Mouse (Mus musculus) forebrain, embryonic 16.5 days (tissue): ENCODE results near the gene Vstm4. TPM values are rescaled to one million over a fixed set of nuclear protein-coding genes. Genes with fewer than 3 reads are reported as not detected.

Experiments
- ATAC-seq: fragments of 200-750 bp; cut with Nextera tagmentation; 2 replicates; pipeline ENCODE4 v1.8.0; 2017; ENCODE audit warnings: mild to moderate bottlenecking, moderate library complexity
- H3K27ac ChIP-seq: fragments of 300-500 bp; sonication (generic); 2 replicates; pipeline ENCODE4 v1.5.1; 2014; ENCODE audit warnings: low read length, control low read depth
- H3K27me3 ChIP-seq: fragments of 300-500 bp; sonication (generic); replicated peaks from 2 replicates; pipeline ENCODE4 v1.6.1; 2014; ENCODE audit warnings: low read length; ENCODE audit not compliant: control insufficient read depth, insufficient read depth
- H3K36me3 ChIP-seq: fragments of 300-500 bp; sonication (generic); 2 replicates; pipeline ENCODE4 v1.6.1; 2014; ENCODE audit not compliant: control insufficient read depth, insufficient read depth
- H3K4me1 ChIP-seq: fragments of 300-500 bp; sonication (generic); replicated peaks from 2 replicates; pipeline ENCODE4 v1.6.1; 2014; ENCODE audit warnings: low read length; ENCODE audit not compliant: control insufficient read depth, insufficient read depth
- H3K4me2 ChIP-seq: fragments of 300-500 bp; sonication (generic); 2 replicates; pipeline ENCODE4 v1.6.1; 2014; ENCODE audit warnings: mild to moderate bottlenecking, low read length, control low read depth
- H3K4me3 ChIP-seq: fragments of 300-500 bp; sonication (generic); replicated peaks from 2 replicates; pipeline ENCODE4 v1.5.1; 2014; ENCODE audit warnings: mild to moderate bottlenecking, low read length, control low read depth
- H3K9ac ChIP-seq: fragments of 300-500 bp; sonication (generic); replicated peaks from 2 replicates; pipeline ENCODE4 v1.6.1; 2014; ENCODE audit warnings: low read depth, low read length, control low read depth
- H3K9me3 ChIP-seq: fragments of 300-500 bp; sonication (generic); 2 replicates; pipeline ENCODE4 v1.6.1; 2016; ENCODE audit warnings: low read length; ENCODE audit not compliant: control insufficient read depth
- WGBS: fragments of 180-500 bp; shearing (Covaris S2); extraction: QIAGEN DNeasy Blood & Tissue Kit; methylation state at CpG from one replicate; pipeline ENCODE4 v1.1.7; 2014; 5-methylcytosine and 5-hydroxymethylcytosine counted together
- polyA plus RNA-seq: library from polyadenylated mRNA; unstranded; fragments of >200 nt; fragmentation: Nextera tagmentation; extraction: Ambion mirVana; gene quantifications from 2 replicates; pipeline ENCODE4 v1.2.1, GENCODE M21; 2015

The Vstm4 gene
- polyA plus RNA-seq, 1 experiment from 2014 or later = 6.4 TPM

DNA sequence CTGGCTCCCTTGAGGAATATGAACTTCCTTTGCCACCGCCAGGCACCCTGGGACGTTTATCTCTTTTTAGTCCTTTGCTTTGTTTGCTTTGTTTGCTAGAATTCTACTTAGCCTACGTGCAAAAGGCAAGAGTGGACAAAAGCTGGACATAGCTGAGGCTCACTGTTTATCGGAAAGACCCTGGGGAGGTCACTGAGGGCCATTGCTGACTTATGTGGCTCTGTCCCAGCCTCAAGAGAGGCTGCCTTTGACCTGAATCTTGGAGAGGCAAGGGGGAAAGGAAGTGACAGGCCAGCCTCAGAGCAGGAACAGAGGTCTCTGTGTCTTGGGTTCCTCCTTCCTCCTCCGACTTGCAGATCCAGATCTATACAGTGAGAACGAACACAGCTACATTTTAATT lies 21.0 kb downstream of the Vstm4 start:
- WGBS = 71% methylated on average over 6 of the region's 6 CpGs
- no peak overlapping the region for H3K4me2 ChIP-seq
- H3K27me3 ChIP-seq = no peaks in the 10 kb centered on the region
- no peak overlapping the region for H3K27ac ChIP-seq
- H3K9me3 ChIP-seq = no peaks in the 10 kb centered on the region
- no peaks in the 10 kb centered on the region for H3K36me3 ChIP-seq
- no peaks in the 10 kb centered on the region for H3K4me1 ChIP-seq
- no peak overlapping the region for H3K4me3 ChIP-seq
- no peak overlapping the region for H3K9ac ChIP-seq
- ATAC-seq = no peak

DNA sequence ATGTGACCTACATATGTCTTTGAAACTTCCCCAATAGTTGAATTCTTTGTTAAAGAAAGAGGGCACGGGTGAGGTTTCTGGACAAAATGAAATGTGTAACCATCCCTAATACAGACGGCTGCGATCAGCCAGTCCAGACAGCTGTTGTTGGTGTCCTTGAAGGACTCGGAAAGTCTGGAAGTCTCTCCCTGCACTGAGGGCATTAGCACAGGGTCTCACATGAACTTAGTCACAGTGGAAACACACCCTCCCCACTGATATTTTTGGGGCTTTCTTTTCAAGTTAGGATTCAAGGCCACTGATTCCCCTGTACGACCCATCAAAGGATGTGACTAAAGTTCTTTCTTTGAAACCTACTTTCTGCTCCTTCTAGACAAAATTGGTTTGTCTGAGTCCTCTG lies 23.8 kb downstream of the Vstm4 start:
- no peak for ATAC-seq
- no peaks in the 10 kb centered on the region for H3K9me3 ChIP-seq
- H3K4me2 ChIP-seq = no peak overlapping the region
- H3K4me1 ChIP-seq = no peaks in the 10 kb centered on the region
- H3K36me3 ChIP-seq = no peaks in the 10 kb centered on the region
- 86% methylated on average over 5 of the region's 5 CpGs for WGBS
- no peaks in the 10 kb centered on the region for H3K27me3 ChIP-seq
- H3K9ac ChIP-seq = no peak overlapping the region
- no peak overlapping the region for H3K27ac ChIP-seq
- H3K4me3 ChIP-seq = no peak overlapping the region

DNA sequence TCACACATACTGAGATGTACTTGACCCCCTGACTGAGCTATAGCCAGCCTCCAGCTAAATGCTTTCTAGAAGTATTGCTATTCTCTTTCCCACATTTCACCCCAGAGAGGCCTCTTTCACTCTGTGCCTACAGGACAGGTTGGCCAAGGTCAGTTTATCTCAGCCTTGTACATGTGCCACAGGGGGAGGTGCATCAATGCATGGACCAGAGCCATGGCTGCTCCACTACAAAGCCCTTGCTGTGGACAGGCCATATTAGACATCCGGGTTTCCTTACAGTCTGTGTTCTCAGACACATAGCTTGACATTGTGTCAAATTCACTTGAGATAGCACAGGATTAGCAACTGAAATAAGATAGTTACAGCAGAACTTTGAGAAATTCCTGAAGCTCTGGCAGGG lies 25.1 kb downstream of the Vstm4 start:
- no peaks in the 10 kb centered on the region for H3K4me1 ChIP-seq
- no peak overlapping the region for H3K4me2 ChIP-seq
- H3K36me3 ChIP-seq = no peaks in the 10 kb centered on the region
- H3K27me3 ChIP-seq = no peaks in the 10 kb centered on the region
- no peaks in the 10 kb centered on the region for H3K9me3 ChIP-seq
- no peak overlapping the region for H3K9ac ChIP-seq
- WGBS = 72% methylated on average over 1 of the region's 1 CpGs
- no peak overlapping the region for H3K27ac ChIP-seq
- no peak overlapping the region for H3K4me3 ChIP-seq
- ATAC-seq = no peak

DNA sequence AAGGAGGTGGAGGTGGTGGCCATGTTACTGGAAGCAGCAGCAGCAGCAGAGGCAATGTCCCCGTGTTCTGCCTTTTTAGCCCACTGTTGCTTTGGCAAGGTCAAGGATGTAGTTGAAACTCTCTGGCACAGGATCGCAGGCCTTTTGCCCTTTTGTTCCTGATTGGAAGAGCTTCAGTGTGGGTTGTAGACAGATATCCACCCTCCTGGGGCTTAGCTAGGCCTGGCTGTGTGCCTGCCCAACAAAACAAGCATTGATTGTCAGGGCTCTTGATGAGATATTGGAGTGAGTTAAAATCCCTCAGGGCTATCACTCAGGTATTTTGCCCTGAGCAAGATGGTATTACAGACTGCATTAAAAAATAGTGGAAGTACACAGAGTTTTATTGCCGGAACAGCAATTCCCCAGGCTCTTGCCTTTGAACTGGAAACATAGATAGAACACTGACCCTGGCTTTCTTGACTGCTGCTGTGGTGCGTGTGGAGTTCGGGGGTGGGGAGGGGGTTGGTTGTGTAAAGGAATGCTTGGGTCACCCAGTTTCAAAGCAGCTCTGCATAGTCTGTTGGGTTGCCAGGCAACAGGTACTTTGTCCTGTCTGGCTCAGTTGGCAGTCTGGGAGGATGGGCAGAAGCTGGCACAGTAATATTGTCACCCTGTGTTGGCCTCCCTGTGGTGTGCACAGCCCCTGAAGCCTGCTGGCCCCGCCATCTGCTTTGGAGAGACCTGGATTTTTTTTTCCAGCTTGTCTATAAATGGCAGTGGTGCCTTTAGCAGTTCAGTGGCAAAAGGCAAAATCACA lies 32.5 kb downstream of the Vstm4 start:
- Histone ChIP-seq H3K27ac (no peak overlapping the region), H3K9ac (no peak overlapping the region), H3K9me3 (no peaks in the 10 kb centered on the region), H3K4me1 (peaks cover 11% of the 10 kb centered on the region), H3K4me3 (no peak overlapping the region), H3K4me2 (no peak overlapping the region), H3K36me3 (no peaks in the 10 kb centered on the region), H3K27me3 (no peaks in the 10 kb centered on the region)
- WGBS = 4% methylated on average over 6 of the region's 6 CpGs
- ATAC-seq = peak; percentile 95

DNA sequence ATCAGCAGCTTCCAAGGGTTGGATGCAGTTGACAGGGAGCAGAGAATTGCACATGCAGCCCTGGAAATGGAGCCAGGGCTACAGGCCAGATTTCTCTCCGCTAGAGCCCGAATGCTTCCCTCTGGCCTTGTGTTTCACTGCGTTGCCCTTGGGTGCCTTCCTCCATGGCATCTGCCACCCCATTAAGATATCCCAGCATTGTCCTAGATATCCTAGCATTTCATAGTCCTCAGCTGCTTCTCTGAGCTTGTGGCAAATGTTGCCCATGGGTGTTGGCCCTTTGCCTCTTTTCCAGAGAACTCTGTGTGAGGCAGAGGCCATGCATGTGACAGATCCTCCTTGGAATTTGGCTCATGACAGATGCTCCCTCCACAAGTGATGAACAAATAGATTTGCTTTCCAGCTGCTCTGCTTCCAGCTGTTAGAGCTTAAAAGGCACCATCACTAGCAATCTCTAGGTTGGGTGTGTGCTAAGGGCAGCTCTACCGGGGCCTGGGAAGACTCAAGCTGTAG lies 37.8 kb downstream of the Vstm4 start:
- H3K4me2 ChIP-seq = no peak overlapping the region
- ATAC-seq = no peak
- no peak overlapping the region for H3K27ac ChIP-seq
- H3K4me1 ChIP-seq = peaks cover 4% of the 10 kb centered on the region
- H3K9ac ChIP-seq = no peak overlapping the region
- 76% methylated on average over 4 of the region's 4 CpGs for WGBS
- no peaks in the 10 kb centered on the region for H3K36me3 ChIP-seq
- H3K9me3 ChIP-seq = no peaks in the 10 kb centered on the region
- H3K27me3 ChIP-seq = no peaks in the 10 kb centered on the region
- no peak overlapping the region for H3K4me3 ChIP-seq

DNA sequence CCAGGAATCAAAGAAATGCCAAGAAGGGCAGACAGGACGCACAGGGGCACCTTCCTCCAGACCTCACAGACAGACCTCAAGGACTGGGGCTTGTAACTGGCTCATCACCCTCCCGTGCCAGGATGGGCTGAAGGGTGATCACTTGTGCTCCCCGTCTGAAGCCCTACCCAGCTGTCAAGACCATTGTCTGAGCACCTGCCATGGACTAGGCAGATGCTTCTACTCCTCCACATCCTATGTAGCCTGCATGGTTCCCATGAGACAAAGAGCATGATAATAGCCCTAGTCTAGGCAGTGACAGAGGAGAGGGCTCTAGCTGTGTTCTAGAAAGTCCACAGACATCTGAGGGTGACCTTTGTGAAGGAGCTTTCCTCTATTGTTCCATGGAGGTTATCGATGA lies 38.3 kb downstream of the Vstm4 start:
- Histone ChIP-seq H3K27ac (no peak overlapping the region), H3K36me3 (no peaks in the 10 kb centered on the region), H3K9ac (no peak overlapping the region), H3K4me1 (0 out of 2 replicates have a peak, but pooled peaks cover under 1% of the 10 kb centered on the region), H3K4me3 (no peak overlapping the region), H3K4me2 (no peak overlapping the region), H3K27me3 (no peaks in the 10 kb centered on the region), H3K9me3 (no peaks in the 10 kb centered on the region)
- WGBS = 91% methylated on average over 4 of the region's 4 CpGs
- ATAC-seq = no peak

DNA sequence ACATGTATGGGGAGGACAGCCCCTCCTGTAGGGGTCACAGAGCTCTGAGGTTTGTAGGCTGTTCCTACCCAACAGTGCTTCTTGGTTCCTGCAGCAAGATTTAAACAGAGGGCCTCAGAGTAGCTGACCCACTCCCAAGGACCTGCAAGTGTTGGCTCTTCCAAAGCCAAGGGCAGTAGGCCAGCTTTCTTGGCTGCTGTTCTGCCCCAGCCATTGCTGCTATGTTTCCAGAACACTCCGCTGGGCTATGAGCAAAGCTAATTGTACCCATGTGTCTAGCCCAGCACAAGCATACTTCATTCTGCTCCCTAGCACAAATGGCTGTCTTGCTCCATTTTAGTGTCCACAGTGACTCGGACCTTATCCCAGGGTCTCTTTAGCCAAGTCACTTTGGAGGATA lies 40.3 kb downstream of the Vstm4 start:
- Histone ChIP-seq H3K4me3 (no peak overlapping the region), H3K4me1 (no peaks in the 10 kb centered on the region), H3K4me2 (no peak overlapping the region), H3K9ac (no peak overlapping the region), H3K36me3 (no peaks in the 10 kb centered on the region), H3K27ac (no peak overlapping the region), H3K9me3 (no peaks in the 10 kb centered on the region), H3K27me3 (no peaks in the 10 kb centered on the region)
- no peak for ATAC-seq
- WGBS = 98% methylated on average over 2 of the region's 2 CpGs

DNA sequence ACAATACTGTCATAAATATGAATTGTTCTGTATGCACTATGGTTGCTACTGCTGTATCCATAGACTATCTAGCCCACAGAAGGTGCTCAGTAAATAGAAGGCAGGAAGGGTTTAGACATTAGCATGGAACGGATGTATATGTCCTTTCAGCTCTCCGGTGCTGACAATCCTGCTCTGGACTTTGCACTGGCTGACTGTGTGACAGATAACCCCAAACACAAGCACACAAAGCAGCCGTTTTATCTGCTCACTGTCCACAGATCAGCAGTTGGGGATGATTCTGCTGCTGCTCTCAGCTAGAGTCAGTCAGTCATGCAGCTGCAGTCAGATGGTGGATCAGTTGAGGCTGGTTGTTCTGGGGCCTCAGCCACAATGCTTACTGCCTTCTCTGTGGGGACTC lies 46.6 kb downstream of the Vstm4 start:
- no peak overlapping the region for H3K4me3 ChIP-seq
- no peak overlapping the region for H3K9ac ChIP-seq
- H3K4me2 ChIP-seq = no peak overlapping the region
- no peak for ATAC-seq
- H3K27me3 ChIP-seq = no peaks in the 10 kb centered on the region
- H3K4me1 ChIP-seq = peaks cover 6% of the 10 kb centered on the region
- H3K27ac ChIP-seq = no peak overlapping the region
- no peaks in the 10 kb centered on the region for H3K36me3 ChIP-seq
- H3K9me3 ChIP-seq = no peaks in the 10 kb centered on the region
- 89% methylated on average over 3 of the region's 3 CpGs for WGBS

DNA sequence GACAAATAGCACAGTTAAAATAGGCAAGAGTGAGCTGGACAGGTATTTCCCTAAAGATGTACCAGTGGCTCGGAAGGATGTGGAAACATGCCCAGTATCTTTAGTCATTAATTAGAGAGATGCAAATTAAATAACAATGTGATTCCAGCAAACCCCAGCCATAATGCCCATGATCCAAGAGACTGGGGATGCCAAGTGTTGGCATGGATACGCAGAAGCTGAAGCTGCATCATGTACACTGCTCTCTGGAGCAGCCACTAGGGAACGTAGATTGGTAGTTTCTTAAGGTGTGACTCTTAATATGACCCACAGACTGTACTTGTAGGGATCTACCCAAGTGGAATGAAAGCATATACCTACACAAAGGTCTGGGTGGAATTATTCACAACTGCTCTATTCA lies 50.0 kb downstream of the Vstm4 start:
- Histone ChIP-seq H3K9ac (no peak overlapping the region), H3K4me1 (peaks cover 12% of the 10 kb centered on the region), H3K4me2 (no peak overlapping the region), H3K4me3 (no peak overlapping the region), H3K9me3 (no peaks in the 10 kb centered on the region), H3K27ac (no peak overlapping the region), H3K27me3 (no peaks in the 10 kb centered on the region), H3K36me3 (no peaks in the 10 kb centered on the region)
- peak; percentile 79; the same call in 1 of the 2 replicates for ATAC-seq
- 42% methylated on average over 3 of the region's 3 CpGs for WGBS
